Mouse (Mus musculus) olfactory bulb, adult 2 months (tissue): Measurements from ENCODE around the gene Tsga10.

Experiments used
- CTCF ChIP-seq: fragments of 200-500 bp; IDR thresholded peaks from 2 replicates; pipeline ENCODE4 v1.5.1; 2012; ENCODE audit warnings: low read depth, mild to moderate bottlenecking, low read length, moderate library complexity; ENCODE audit not compliant: insufficient read depth
- POLR2A ChIP-seq: fragments of 200-500 bp; IDR thresholded peaks from 2 replicates; pipeline ENCODE4 v1.6.1; 2012; ENCODE audit warnings: mild to moderate bottlenecking, low read depth, low read length, moderate library complexity; ENCODE audit not compliant: insufficient read depth

DNA sequence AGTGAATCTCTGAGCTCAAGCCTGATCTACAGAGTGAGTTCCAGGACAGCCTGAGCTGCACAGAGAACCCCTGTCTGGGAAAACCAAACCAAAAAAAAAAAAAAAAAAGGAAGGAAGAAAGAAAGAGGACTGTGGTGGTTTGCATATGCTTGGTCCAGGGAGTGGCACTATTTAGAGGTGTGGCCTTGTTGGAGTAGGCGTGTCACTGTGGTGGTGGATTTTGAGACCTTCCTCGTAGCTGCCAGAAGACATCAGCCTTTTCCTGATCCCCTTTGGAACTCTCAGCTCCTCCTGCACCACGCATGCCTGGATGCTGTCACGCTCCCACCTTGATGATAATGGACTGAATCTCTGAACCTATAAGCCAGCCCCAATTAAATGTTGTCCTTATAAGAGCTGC is 17.2 kb upstream of the Tsga10 start:
- TF ChIP-seq CTCF, result no peak
- TF ChIP-seq POLR2A, result no peak
